Mouse (Mus musculus): Measurements from ENCODE around the gene Arhgef3. TPM values are rescaled to one million over a fixed set of nuclear protein-coding genes. Genes with fewer than 3 reads are reported as not detected.
"Not testable (repeated sequence)": the region's sequence is repeated elsewhere in the genome, so short reads cannot be mapped to it uniquely, and the experiment has no call there.

The Arhgef3 gene
- polyA plus RNA-seq, 1 experiment from 2014 or later = 81.9 TPM

DNA sequence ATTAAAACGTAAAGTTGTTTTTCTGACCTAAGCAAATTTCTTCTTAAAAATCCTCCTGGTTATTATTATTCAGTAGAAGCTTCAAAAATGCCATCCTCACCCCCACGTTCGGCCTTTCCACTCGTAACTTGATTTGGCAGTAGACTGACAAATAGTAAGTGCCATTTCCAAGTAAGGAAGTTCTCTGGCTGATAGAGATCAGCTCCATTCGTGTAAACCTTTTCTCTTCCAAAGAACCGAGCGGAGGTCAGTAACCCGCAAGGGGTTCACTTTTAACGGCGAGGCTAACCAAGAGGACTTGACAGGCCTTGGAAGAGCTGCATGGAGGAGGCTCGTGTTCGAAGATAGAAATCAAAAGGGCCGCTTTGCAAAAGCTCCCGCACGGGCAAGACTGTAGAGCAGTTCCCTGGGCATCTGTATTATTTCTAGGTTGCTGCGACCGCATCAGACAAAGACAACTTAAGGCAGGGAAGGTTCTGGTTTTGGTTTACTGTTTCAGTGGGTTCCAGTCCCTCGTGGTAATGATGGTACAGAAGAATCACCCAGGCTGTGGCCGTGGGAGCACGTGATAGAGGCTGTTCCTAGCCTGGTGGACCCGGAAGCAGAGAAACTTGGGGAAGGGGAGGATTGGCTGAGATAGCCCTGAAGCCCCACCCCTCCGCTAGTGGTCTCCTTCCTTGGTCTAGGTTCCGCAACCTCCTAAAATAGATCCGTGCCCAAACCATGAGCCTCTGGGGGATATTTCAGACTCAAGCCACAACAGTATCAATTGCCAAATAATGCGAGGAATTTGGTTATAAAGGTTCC is 117.5 kb downstream of the Arhgef3 start:
- WGBS (ENCODE audit: missing documents) = 86% methylated on average over 25 of the region's 25 CpGs
- Histone ChIP-seq H3K27ac (no peak overlapping the region), H3K36me3 (ENCODE audit: inconsistent target) (no peaks in the 10 kb centered on the region), H3K79me2 (ENCODE audit: inconsistent target) (no peaks in the 10 kb centered on the region), H3K4me3 (ENCODE audit: inconsistent target) (no peak overlapping the region)

DNA sequence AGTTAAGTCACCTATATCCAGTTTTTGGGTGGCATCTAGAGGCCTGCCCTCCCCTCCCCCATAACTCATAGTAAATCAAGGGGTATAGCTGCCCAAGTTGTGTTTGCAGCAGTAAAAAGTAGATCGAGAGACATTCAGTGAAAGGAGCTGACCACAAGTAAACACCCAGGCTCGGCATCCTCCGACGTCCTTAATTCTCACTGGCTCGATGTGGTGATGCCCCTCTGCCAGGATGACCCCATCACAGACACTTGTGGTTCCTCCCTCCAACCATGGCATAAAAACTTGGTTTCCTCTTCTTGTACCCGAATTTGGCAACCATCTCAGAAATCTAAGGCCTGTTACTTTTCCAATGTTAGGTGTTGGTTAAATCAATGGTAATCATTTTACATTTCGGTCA is 118.4 kb downstream of the Arhgef3 start:
- no peak overlapping the region for H3K27ac ChIP-seq
- WGBS (ENCODE audit: missing documents) = 77% methylated on average over 7 of the region's 7 CpGs
- H3K4me3 ChIP-seq (ENCODE audit: inconsistent target) = no peak overlapping the region
- no peaks in the 10 kb centered on the region for H3K36me3 ChIP-seq (ENCODE audit: inconsistent target)
- H3K79me2 ChIP-seq (ENCODE audit: inconsistent target) = no peaks in the 10 kb centered on the region

DNA sequence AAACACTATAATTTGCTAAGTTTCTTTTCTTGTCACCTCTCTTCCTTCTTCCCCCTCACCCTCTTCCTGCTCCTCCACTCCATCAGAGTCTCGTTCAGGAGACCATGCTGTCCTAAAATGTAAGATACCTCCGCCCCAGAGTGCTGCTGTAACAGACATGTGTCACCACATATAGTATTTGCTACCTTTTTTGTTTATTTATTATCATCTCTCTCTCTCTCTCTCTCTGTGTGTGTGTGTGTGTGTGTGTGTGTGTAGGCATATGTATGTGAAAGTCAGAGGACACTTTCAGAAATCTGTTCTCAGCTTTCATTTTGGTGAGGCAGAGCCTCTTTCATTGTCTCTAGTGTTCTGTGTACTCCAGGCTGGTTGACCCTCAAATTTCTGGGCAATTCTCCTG is 119.0 kb downstream of the Arhgef3 start:
- no peak overlapping the region for H3K27ac ChIP-seq
- H3K4me3 ChIP-seq (ENCODE audit: inconsistent target) = no peak overlapping the region
- WGBS (ENCODE audit: missing documents) = 93% methylated on average over 2 of the region's 2 CpGs
- no peaks in the 10 kb centered on the region for H3K79me2 ChIP-seq (ENCODE audit: inconsistent target)
- H3K36me3 ChIP-seq (ENCODE audit: inconsistent target) = no peaks in the 10 kb centered on the region

DNA sequence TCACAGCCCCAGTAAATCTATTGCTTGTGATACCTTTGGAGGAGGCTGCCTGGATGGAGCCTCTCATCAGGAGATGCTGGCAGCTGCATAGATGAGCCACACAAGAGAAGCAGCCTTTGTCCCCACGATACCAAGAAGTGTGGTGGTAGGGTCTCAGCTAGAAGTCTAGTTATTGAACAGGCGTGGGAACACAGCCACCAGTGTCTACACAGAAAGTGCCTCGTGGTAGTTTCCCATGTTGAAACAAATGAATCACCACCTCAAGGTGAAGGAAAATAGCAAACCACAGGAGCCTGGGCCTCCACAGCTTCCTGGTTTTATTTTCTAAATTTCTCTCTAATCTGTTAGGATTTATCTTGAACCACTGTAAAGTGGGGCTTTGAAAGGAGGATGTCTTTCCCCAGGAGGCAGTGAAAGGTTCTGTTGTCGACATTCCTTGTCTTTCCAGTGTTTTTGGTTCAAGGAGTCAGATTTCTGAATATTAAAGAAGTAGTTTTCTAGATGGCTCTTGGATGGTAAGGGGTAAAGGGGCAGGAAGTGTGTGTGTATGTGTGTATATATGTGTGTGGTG is 119.7 kb downstream of the Arhgef3 start:
- Histone ChIP-seq H3K36me3 (ENCODE audit: inconsistent target) (no peaks in the 10 kb centered on the region), H3K79me2 (ENCODE audit: inconsistent target) (no peaks in the 10 kb centered on the region), H3K27ac (no peak overlapping the region), H3K4me3 (ENCODE audit: inconsistent target) (no peak overlapping the region)
- WGBS (ENCODE audit: missing documents) = 50% methylated on average over 4 of the region's 4 CpGs

DNA sequence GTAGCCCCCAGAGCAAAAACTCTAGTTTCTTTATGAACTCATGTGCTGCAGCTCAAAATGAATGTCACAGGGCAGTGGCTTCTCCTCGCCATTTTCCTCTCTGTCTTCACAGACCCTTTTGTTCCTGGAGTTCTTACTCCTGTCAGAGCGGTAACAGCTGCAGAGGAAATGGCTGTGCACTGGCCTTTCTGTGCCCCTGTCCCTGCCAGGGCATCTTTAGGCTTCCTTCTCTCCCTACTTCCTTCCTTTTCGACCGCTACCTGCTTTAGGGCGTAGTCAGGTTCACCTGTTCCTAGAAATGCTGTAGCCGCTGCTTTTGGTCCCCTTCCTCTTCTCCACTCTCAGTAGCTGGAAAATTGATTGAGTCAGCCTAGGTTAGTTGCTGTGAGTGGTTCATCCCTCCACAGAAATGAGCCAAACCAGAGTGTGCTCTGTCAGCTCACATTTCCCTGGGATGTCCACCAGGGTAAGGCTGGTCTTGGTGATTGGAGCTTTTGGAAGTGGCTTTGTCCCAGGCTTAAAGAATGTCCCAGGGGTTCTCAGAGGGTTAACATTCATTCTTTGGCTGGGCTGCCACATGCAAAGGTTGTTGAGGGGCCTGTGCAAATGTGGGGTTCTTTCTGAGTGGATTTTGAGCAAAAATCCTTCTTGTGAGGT is 121.3 kb downstream of the Arhgef3 start:
- 65% methylated on average over 6 of the region's 6 CpGs for WGBS (ENCODE audit: missing documents)
- H3K27ac ChIP-seq = no peak overlapping the region
- H3K36me3 ChIP-seq (ENCODE audit: inconsistent target) = no peaks in the 10 kb centered on the region
- H3K79me2 ChIP-seq (ENCODE audit: inconsistent target) = no peaks in the 10 kb centered on the region
- no peak overlapping the region for H3K4me3 ChIP-seq (ENCODE audit: inconsistent target)

DNA sequence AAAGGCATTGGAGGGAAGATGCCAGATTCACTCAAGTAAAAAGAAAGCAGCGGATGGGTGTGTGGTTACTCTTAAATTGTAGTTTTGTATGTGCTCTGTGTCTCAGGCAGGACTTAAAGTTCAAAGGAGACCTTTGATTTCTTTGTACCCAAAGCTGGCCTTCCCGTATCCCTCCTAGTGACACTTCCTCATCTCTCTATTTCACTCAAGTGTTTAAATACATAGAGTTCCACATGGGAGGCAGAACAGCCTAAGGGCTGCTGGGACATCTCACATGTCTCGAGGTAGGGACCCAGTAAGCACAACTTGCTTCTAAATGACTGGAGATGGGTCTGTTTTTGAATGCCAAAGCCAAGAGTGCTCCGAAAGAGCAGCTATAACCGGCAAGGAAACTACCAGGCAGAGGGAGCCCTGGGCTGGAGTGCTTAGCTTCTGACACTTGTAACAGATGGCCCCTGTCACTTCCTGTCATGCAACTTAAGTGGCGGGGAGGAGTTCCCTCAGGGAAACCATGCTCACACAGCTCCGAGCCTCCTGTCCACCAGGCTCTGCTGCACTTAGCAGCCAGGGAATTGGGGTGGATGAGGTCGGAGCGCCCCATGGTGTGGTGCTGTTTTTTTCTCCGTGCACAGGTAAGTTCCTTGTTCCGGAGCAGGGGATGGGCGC is 123.0 kb downstream of the Arhgef3 start:
- 11% methylated on average over 12 of the region's 12 CpGs for WGBS (ENCODE audit: missing documents)
- Histone ChIP-seq H3K79me2 (ENCODE audit: inconsistent target) (no peaks in the 10 kb centered on the region), H3K27ac (peak overlapping the region; percentile 45), H3K4me3 (ENCODE audit: inconsistent target) (peak overlapping the region; percentile 29), H3K36me3 (ENCODE audit: inconsistent target) (no peaks in the 10 kb centered on the region)

DNA sequence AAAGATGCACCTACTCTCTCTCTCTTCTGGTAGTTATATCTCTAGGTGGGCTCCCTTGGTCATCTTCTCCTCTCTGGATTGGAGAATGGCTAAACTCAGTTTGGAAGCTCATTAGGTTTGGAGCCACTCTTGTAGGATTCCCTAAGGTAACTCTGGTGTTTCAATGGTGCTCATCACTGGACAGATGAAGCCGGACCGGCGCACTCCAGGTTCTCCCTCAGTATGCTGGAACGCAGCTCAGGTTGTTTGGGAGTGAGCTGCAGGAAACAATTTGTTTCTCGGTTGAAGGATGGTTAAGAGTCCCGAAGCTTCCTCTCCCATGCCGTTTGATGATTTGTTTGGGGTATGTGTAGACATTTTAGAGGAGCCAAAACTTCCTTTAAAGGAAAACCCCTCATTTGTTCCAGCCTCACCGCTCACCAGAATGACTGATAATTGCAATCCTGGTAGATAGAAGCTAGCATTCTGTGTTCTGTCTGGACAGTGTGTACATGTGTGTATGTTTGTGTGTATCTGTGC is 124.0 kb downstream of the Arhgef3 start:
- H3K79me2 ChIP-seq (ENCODE audit: inconsistent target) = no peaks in the 10 kb centered on the region
- H3K4me3 ChIP-seq (ENCODE audit: inconsistent target) = peak overlapping the region; percentile 29; the same call in 1 of the 2 replicates
- WGBS (ENCODE audit: missing documents) = 78% methylated on average over 7 of the region's 8 CpGs
- no peaks in the 10 kb centered on the region for H3K36me3 ChIP-seq (ENCODE audit: inconsistent target)
- H3K27ac ChIP-seq = no peak overlapping the region

DNA sequence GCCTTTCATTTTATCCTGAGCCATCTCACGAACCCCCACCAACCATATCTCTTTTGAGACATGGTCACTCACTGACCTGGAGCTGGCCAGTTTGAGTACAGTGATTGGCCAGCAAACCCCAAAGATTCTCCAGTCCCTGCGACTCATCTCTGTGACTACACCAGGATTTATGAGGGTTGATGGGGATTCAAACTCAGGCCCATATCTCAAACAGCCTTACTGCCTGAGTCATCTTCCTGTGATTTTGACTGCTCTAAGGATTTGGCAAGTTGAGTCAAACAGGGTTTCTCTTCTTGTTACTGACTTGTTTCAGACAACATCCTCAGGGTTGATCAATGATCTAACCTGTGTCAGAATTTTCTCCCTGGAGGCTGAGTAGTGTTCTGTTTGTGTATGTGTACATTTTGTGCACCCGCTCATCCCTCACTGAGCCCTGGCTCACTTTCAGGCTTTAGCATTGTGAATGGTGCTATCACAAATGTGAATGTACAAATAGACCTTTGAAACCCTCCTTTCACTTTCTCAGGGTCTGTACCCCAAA is 124.9 kb downstream of the Arhgef3 start:
- Histone ChIP-seq H3K4me3 (ENCODE audit: inconsistent target) (no peak overlapping the region), H3K36me3 (ENCODE audit: inconsistent target) (no peaks in the 10 kb centered on the region), H3K79me2 (ENCODE audit: inconsistent target) (no peaks in the 10 kb centered on the region), H3K27ac (no peak overlapping the region)
- WGBS (ENCODE audit: missing documents) = 100% methylated on average over 3 of the region's 3 CpGs

DNA sequence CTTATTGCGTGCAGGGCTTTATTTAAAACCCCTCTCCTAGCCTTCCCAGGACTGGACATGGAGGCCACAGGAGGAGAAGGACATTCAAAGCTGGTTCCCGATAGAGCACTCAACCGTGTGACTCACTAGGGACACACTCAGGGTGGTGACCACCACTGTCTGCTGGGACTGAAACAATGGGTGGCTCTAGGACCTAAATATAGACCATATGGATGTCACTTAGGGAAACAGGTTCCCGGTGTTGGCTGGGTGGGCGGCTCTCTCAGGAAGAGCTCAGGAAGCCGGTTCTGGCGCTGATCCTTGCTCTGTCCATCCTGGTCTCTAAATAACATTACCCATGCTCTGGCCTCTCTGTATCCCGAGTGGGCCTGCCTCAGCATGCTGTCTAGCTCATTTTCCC is 127.6 kb downstream of the Arhgef3 start:
- WGBS (ENCODE audit: missing documents) = 93% methylated on average over 8 of the region's 8 CpGs
- H3K4me3 ChIP-seq (ENCODE audit: inconsistent target) = no peak overlapping the region
- no peaks in the 10 kb centered on the region for H3K36me3 ChIP-seq (ENCODE audit: inconsistent target)
- no peak overlapping the region for H3K27ac ChIP-seq
- H3K79me2 ChIP-seq (ENCODE audit: inconsistent target) = no peaks in the 10 kb centered on the region

DNA sequence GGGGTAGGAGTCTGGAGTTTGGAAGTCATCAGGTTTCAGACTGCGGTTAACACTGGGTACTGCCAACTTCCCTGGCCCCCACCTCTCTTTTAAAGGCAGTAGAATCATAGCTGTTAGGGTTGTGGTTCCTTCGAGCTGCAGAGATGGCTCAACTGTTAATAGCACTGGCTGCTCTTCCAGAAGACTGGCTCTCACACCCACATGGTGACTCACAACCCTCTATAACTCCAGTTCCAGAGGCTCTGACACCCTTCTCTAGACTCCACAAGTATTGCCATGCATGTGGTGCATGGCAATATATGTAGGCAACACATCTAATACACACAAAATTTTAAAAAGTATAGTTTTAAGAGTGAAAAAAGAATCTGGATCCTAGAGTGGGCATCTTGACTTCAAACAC is 128.1 kb downstream of the Arhgef3 start:
- H3K4me3 ChIP-seq (ENCODE audit: inconsistent target) = no peak overlapping the region
- no peaks in the 10 kb centered on the region for H3K79me2 ChIP-seq (ENCODE audit: inconsistent target)
- WGBS (ENCODE audit: missing documents) = 74% methylated on average over 2 of the region's 2 CpGs
- no peaks in the 10 kb centered on the region for H3K36me3 ChIP-seq (ENCODE audit: inconsistent target)
- H3K27ac ChIP-seq = no peak overlapping the region

DNA sequence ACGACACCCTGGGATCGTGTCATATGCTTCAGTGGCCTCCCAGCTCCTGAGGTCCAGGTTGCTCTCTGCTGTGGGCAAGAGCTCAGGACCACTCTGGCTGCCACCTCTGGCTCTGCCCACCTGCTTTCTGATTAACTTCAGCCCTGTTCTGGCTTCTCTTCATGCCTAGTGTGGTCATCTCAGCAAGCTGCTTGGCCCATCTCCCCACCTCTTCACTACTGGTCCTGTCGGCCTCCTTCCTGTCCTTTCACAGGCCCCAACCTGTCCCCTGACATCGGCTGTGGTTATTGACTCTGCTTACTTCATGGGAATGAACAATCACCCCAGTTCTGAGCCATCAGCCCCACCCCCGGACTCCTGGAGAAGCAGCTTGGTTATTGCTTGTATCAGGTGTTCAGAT is 128.9 kb downstream of the Arhgef3 start:
- H3K79me2 ChIP-seq (ENCODE audit: inconsistent target) = no peaks in the 10 kb centered on the region
- no peak overlapping the region for H3K27ac ChIP-seq
- WGBS (ENCODE audit: missing documents) = 91% methylated on average over 5 of the region's 5 CpGs
- H3K4me3 ChIP-seq (ENCODE audit: inconsistent target) = no peak overlapping the region
- H3K36me3 ChIP-seq (ENCODE audit: inconsistent target) = no peaks in the 10 kb centered on the region

DNA sequence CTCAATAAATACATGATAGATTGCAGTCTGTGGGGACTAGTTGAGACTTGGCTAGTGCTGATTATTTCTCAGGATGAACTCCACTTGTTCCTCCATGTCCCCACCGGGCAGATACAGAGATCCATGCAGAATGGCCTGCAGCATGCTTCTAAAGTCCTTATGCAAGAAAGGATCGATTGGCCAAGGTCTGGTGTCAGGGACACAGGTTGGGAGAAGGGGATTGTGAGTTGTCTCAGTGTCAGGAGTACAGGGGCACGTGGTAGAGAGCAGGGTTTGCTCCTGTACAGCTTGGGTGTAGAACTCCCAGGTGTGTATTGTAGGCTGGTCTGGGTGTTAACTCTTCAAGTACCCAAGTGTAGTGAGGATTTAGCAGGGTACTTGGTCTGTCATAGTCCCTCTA is 130.2 kb downstream of the Arhgef3 start:
- Histone ChIP-seq H3K4me3 (ENCODE audit: inconsistent target) (no peak overlapping the region), H3K27ac (no peak overlapping the region), H3K36me3 (ENCODE audit: inconsistent target) (no peaks in the 10 kb centered on the region), H3K79me2 (ENCODE audit: inconsistent target) (no peaks in the 10 kb centered on the region)
- 91% methylated on average over 3 of the region's 3 CpGs for WGBS (ENCODE audit: missing documents)

DNA sequence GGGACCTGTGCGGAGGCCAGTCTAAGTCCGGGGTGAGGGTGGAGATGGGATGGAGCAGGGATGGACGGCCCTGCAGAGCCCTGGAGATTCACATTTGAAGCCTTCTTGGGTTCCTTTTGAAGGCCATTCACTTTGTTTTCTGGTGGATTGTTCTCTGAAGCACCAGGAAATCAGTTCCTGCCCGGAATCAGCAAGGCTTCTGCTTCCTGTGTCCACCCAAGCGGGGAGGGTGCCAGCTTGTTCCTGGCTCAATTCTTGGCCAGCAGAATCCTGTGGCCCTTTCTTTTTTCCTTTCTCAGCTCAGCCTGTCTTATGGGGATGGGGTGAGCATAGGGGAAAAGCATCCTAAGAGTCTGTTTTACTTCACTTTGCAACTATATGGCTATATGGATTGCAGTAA is 131.7 kb downstream of the Arhgef3 start:
- H3K79me2 ChIP-seq (ENCODE audit: inconsistent target) = no peaks in the 10 kb centered on the region
- 94% methylated on average over 5 of the region's 5 CpGs for WGBS (ENCODE audit: missing documents)
- H3K36me3 ChIP-seq (ENCODE audit: inconsistent target) = no peaks in the 10 kb centered on the region
- no peak overlapping the region for H3K4me3 ChIP-seq (ENCODE audit: inconsistent target)
- H3K27ac ChIP-seq = no peak overlapping the region

DNA sequence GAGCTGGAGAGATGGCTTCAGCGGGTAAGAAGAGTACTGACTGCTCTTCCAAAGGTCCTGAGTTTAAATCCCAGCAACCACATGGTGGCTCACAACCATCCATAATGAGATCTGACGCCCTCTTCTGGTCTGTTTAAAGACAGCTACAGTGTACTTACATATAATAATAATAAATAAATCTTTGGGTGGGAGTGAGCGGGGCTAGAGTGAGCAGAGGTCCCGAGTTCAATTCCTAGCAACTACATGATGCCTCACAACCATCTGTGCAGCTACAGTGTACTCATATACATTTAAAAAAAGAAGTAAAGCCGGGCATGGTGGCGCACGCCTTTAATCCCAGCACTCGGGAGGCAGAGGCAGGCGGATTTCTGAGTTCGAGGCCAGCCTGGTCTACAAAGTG is 132.2 kb downstream of the Arhgef3 start:
- not testable (repeated sequence) for H3K27ac ChIP-seq; H3K4me3 ChIP-seq (ENCODE audit: inconsistent target); H3K79me2 ChIP-seq (ENCODE audit: inconsistent target); H3K36me3 ChIP-seq (ENCODE audit: inconsistent target)
- WGBS (ENCODE audit: missing documents) = 95% methylated on average over 7 of the region's 10 CpGs

Measured in macrophage (primary cell).